Mouse (Mus musculus): ENCODE results near the gene Gucd1. TPM values are rescaled to one million over a fixed set of nuclear protein-coding genes. Genes with fewer than 3 reads are reported as not detected.

The Gucd1 gene
- total and polyA plus RNA-seq, 2 experiments, result 115 to 166 TPM

DNA sequence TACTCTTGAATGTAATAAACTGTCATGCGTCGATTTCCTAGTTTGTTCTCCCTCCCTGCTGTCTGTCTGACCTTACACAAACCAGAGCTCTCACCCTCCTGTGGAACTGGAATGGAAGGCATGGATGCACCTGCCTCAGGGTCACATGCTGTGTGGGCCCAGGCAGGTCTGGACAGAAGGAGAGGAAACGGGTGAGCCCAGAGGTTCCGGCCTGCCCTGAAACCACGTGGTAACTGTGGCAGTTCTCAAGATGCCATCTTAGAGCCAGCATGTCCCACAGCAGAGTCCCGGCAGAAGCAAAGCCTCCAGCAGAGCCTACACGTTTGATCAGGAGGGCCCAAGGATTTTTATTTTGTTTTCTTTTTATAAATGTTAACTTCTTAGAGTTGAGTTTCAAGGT is 205.4 kb downstream of the Gucd1 start:
- Histone ChIP-seq H3K4me3 (ENCODE audit: insufficient read depth, low read depth, low read length) (no peak overlapping the region), H3K36me3 (ENCODE audit: control insufficient read depth, insufficient read depth, low read length) (peaks cover 14% of the 10 kb centered on the region), H3K27ac (replicated peaks; ENCODE audit: insufficient read depth, low read depth, low read length) (no peak overlapping the region), H3K9ac (ENCODE audit: low read depth, low read length) (no peak overlapping the region), H3K4me1 (ENCODE audit: control insufficient read depth, insufficient read depth, low read length) (no peaks in the 10 kb centered on the region), H3K27me3 (ENCODE audit: control insufficient read depth, insufficient read depth, low read length) (peaks cover 4% of the 10 kb centered on the region; the same call in 1 of the 2 replicates), H3K79me2 (ENCODE audit: control insufficient read depth, insufficient read depth, low read length) (no peaks in the 10 kb centered on the region)
- no peak for TF ChIP-seq POLR2A (IDR thresholded peaks at IDR 0.05; ENCODE audit: extremely low read depth, insufficient read depth, low read length)
- TF ChIP-seq CTCF (IDR thresholded peaks at IDR 0.05; ENCODE audit: low read depth, low read length), result no peak
- WGBS, result 93% methylated on average over 7 of the region's 7 CpGs
- DNase-seq (ENCODE audit: extremely low read depth, low read depth, low spot score), result no peak

- WGBS, result 93% methylated on average over 7 of the region's 7 CpGs
- Histone ChIP-seq H3K27me3 (ENCODE audit: control insufficient read depth, insufficient read depth, low read length) (no peaks in the 10 kb centered on the region), H3K9ac (ENCODE audit: low read depth, low read length) (no peak overlapping the region), H3K4me3 (ENCODE audit: insufficient read depth, low read depth, low read length) (no peak overlapping the region), H3K27ac (replicated peaks; ENCODE audit: insufficient read depth, low read depth, low read length) (no peak overlapping the region), H3K79me2 (ENCODE audit: control insufficient read depth, insufficient read depth, low read length) (no peaks in the 10 kb centered on the region), H3K4me1 (ENCODE audit: control insufficient read depth, insufficient read depth, low read length) (no peaks in the 10 kb centered on the region), H3K36me3 (ENCODE audit: control insufficient read depth, insufficient read depth, low read length) (peaks cover 17% of the 10 kb centered on the region)
- no peak for DNase-seq (ENCODE audit: extremely low read depth, low read depth, low spot score)
- TF ChIP-seq POLR2A (IDR thresholded peaks at IDR 0.05; ENCODE audit: extremely low read depth, insufficient read depth, low read length) (no peak), CTCF (IDR thresholded peaks at IDR 0.05; ENCODE audit: low read depth, low read length) (no peak)
Measured at GRCm38 (mm10) chr10:75307130-75307529, 210.6 kb downstream of the Gucd1 start.

DNA sequence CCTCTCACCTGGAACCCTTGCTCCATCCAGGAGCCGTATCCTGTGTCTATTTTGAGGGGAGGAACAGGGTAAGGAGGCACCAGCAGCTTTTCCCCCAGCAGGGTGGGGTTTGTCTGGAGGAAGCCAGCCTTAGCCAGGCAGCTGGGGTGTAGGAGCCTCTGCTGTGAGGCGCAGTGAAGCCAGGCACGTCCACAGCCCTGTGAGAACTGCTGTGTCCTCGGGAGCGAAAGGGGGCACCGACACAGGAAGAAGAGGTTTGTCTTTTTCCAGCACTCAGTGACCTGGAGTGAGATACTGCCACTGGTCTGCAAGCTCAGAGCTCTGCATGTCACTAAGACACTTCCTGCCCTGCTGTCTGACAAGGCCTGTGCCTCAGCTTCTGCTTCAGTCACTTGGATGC is 213.4 kb downstream of the Gucd1 start:
- Histone ChIP-seq H3K4me1 (ENCODE audit: control insufficient read depth, insufficient read depth, low read length) (no peaks in the 10 kb centered on the region), H3K79me2 (ENCODE audit: control insufficient read depth, insufficient read depth, low read length) (no peaks in the 10 kb centered on the region), H3K9ac (ENCODE audit: low read depth, low read length) (no peak overlapping the region), H3K4me3 (ENCODE audit: insufficient read depth, low read depth, low read length) (no peak overlapping the region), H3K27me3 (ENCODE audit: control insufficient read depth, insufficient read depth, low read length) (no peaks in the 10 kb centered on the region), H3K36me3 (ENCODE audit: control insufficient read depth, insufficient read depth, low read length) (peaks cover 13% of the 10 kb centered on the region), H3K27ac (replicated peaks; ENCODE audit: insufficient read depth, low read depth, low read length) (peak overlapping the region; percentile 42)
- DNase-seq (ENCODE audit: extremely low read depth, low read depth, low spot score), result peak; percentile 33
- whole genome bisulfite sequencing, result 77% methylated on average over 6 of the region's 6 CpGs
- no peak for TF ChIP-seq CTCF (IDR thresholded peaks at IDR 0.05; ENCODE audit: low read depth, low read length)
- no peak for TF ChIP-seq POLR2A (IDR thresholded peaks at IDR 0.05; ENCODE audit: extremely low read depth, insufficient read depth, low read length)

GRCm38 (mm10) chr10:75304049-75304405 is 213.7 kb downstream of the Gucd1 start:
- Histone ChIP-seq H3K79me2 (ENCODE audit: control insufficient read depth, insufficient read depth, low read length) (no peaks in the 10 kb centered on the region), H3K27ac (replicated peaks; ENCODE audit: insufficient read depth, low read depth, low read length) (peak overlapping the region; percentile 42), H3K4me1 (ENCODE audit: control insufficient read depth, insufficient read depth, low read length) (0 out of 2 replicates have a peak, but pooled peaks cover 2% of the 10 kb centered on the region), H3K36me3 (ENCODE audit: control insufficient read depth, insufficient read depth, low read length) (peaks cover 13% of the 10 kb centered on the region), H3K27me3 (ENCODE audit: control insufficient read depth, insufficient read depth, low read length) (no peaks in the 10 kb centered on the region), H3K9ac (ENCODE audit: low read depth, low read length) (no peak overlapping the region), H3K4me3 (ENCODE audit: insufficient read depth, low read depth, low read length) (no peak overlapping the region)
- 79% methylated on average over 5 of the region's 5 CpGs for WGBS
- no peak for DNase-seq (ENCODE audit: extremely low read depth, low read depth, low spot score)
- TF ChIP-seq POLR2A (IDR thresholded peaks at IDR 0.05; ENCODE audit: extremely low read depth, insufficient read depth, low read length) (no peak), CTCF (IDR thresholded peaks at IDR 0.05; ENCODE audit: low read depth, low read length) (no peak)

- Histone ChIP-seq H3K79me2 (ENCODE audit: control insufficient read depth, insufficient read depth, low read length) (no peaks in the 10 kb centered on the region), H3K4me1 (ENCODE audit: control insufficient read depth, insufficient read depth, low read length) (0 out of 2 replicates have a peak, but pooled peaks cover 2% of the 10 kb centered on the region), H3K27me3 (ENCODE audit: control insufficient read depth, insufficient read depth, low read length) (no peaks in the 10 kb centered on the region), H3K9ac (ENCODE audit: low read depth, low read length) (no peak overlapping the region), H3K36me3 (ENCODE audit: control insufficient read depth, insufficient read depth, low read length) (peaks cover 11% of the 10 kb centered on the region), H3K4me3 (ENCODE audit: insufficient read depth, low read depth, low read length) (no peak overlapping the region), H3K27ac (replicated peaks; ENCODE audit: insufficient read depth, low read depth, low read length) (no peak overlapping the region; the same call in 1 of the 2 replicates)
- no peak for DNase-seq (ENCODE audit: extremely low read depth, low read depth, low spot score)
- WGBS, result 77% methylated on average over 8 of the region's 8 CpGs
- TF ChIP-seq CTCF (IDR thresholded peaks at IDR 0.05; ENCODE audit: low read depth, low read length) (no peak), POLR2A (IDR thresholded peaks at IDR 0.05; ENCODE audit: extremely low read depth, insufficient read depth, low read length) (no peak)
Measured at GRCm38 (mm10) chr10:75303324-75304048, 214.3 kb downstream of the Gucd1 start.

- no peak for DNase-seq (ENCODE audit: extremely low read depth, low read depth, low spot score)
- Histone ChIP-seq H3K4me1 (ENCODE audit: control insufficient read depth, insufficient read depth, low read length) (0 out of 2 replicates have a peak, but pooled peaks cover 2% of the 10 kb centered on the region), H3K27me3 (ENCODE audit: control insufficient read depth, insufficient read depth, low read length) (no peaks in the 10 kb centered on the region), H3K36me3 (ENCODE audit: control insufficient read depth, insufficient read depth, low read length) (peaks cover 4% of the 10 kb centered on the region), H3K27ac (replicated peaks; ENCODE audit: insufficient read depth, low read depth, low read length) (no peak overlapping the region), H3K4me3 (ENCODE audit: insufficient read depth, low read depth, low read length) (no peak overlapping the region), H3K9ac (ENCODE audit: low read depth, low read length) (no peak overlapping the region), H3K79me2 (ENCODE audit: control insufficient read depth, insufficient read depth, low read length) (no peaks in the 10 kb centered on the region)
- TF ChIP-seq POLR2A (IDR thresholded peaks at IDR 0.05; ENCODE audit: extremely low read depth, insufficient read depth, low read length) (no peak), CTCF (IDR thresholded peaks at IDR 0.05; ENCODE audit: low read depth, low read length) (no peak)
- WGBS, result 83% methylated on average over 4 of the region's 4 CpGs
Measured at GRCm38 (mm10) chr10:75302536-75302935, 215.2 kb downstream of the Gucd1 start.

Measured in liver, adult 2 months (tissue).